Mouse (Mus musculus): Measurements from ENCODE around the gene Nfkb2.

DNA sequence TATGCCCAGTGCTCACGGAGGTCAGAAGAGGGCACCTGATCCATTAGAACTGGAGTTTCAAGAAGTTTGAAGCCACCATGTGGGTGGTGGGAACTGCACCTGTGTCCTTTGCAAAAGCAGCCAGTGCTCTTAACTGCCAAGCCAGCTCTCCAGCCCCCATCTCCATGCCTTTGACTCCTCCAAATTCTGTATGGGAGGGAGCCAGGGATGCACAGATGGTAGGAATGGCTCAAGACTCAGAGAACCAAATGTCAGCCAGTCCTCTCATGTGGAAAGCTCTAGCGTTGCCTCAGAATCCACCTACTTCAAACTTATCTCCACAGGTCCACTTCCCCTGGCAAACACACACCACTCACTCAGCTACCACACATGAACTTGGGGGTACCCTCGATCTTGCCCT is 29.8 kb downstream of the Nfkb2 start:
- TF ChIP-seq CTCF (IDR thresholded peaks at IDR 0.05; ENCODE audit: low read depth): no peak
- no peak for TF ChIP-seq EP300 (IDR thresholded peaks at IDR 0.05; ENCODE audit: low read depth)
